Mouse (Mus musculus) spleen, adult 2 months (tissue): Measurements from ENCODE around the gene Zbtb48. TPM values are rescaled to one million over a fixed set of nuclear protein-coding genes. Genes with fewer than 3 reads are reported as not detected.

Experiments
- DNase-seq, 2 experiments: peaks; one replicate each; pipeline versions ENCODE4 v3.0.0 to v3.0.0-alpha.2; 2012 to 2021; ENCODE audit warnings: low spot score in 2 of 2, low read depth in 1 of 2
- H3K27ac ChIP-seq: fragments of 200-500 bp; 2 replicates; pipeline ENCODE4 v1.5.1; 2012; ENCODE audit warnings: low read length, inconsistent platforms; ENCODE audit not compliant: insufficient read depth
- H3K27me3 ChIP-seq: fragments of 200-500 bp; 2 replicates; pipeline ENCODE4 v1.6.1; 2012; ENCODE audit warnings: mild to moderate bottlenecking, moderate library complexity, low read length, inconsistent platforms; ENCODE audit not compliant: control insufficient read depth, insufficient read depth
- H3K36me3 ChIP-seq: fragments of 200-500 bp; 2 replicates; pipeline ENCODE4 v1.6.1; 2012; ENCODE audit warnings: mild to moderate bottlenecking, low read length, inconsistent platforms; ENCODE audit not compliant: control insufficient read depth, insufficient read depth
- H3K4me1 ChIP-seq: fragments of 200-500 bp; 2 replicates; pipeline ENCODE4 v1.6.1; 2011; ENCODE audit warnings: inconsistent platforms; ENCODE audit not compliant: control insufficient read depth, insufficient read depth, insufficient read length
- H3K4me3 ChIP-seq: fragments of 200-500 bp; 2 replicates; pipeline ENCODE4 v1.5.1; 2011; ENCODE audit warnings: mild to moderate bottlenecking, inconsistent platforms; ENCODE audit not compliant: insufficient read depth, insufficient read length; ENCODE audit errors: extremely low read depth
- CTCF ChIP-seq: fragments of 200-500 bp; IDR thresholded peaks from 2 replicates; pipeline ENCODE4 v1.5.1; 2011; ENCODE audit warnings: mild to moderate bottlenecking, inconsistent platforms; ENCODE audit not compliant: insufficient read depth, insufficient read length, insufficient replicate concordance; ENCODE audit errors: extremely low read depth
- POLR2A ChIP-seq: fragments of 200-500 bp; IDR thresholded peaks from 2 replicates; pipeline ENCODE4 v1.6.1; 2011; ENCODE audit warnings: low read depth, low read length, inconsistent platforms
- WGBS: fragments of 180-500 bp; shearing (Covaris S2); methylation state at CpG from one replicate; pipeline ENCODE4 v1.1.7; 2018; 5-methylcytosine and 5-hydroxymethylcytosine counted together
- polyA plus RNA-seq: library from polyadenylated mRNA; depleted of rRNA; stranded (reverse); fragments of >200 nt; gene quantifications from 2 replicates; pipeline ENCODE4 v1.2.3, GENCODE M21; 2012

The Zbtb48 gene
- polyA plus RNA-seq, 1 experiment: 21.3 TPM

- no peaks in the 10 kb centered on the region for H3K4me1 ChIP-seq
- no peaks in the 10 kb centered on the region for H3K36me3 ChIP-seq
- no peak for DNase-seq
- H3K4me3 ChIP-seq: no peak overlapping the region
- WGBS: 84% methylated on average over 3 of the region's 3 CpGs
- H3K27ac ChIP-seq: no peak overlapping the region
- 0 out of 2 replicates have a peak, but pooled peaks cover 1% of the 10 kb centered on the region for H3K27me3 ChIP-seq
- TF ChIP-seq CTCF (no peak), POLR2A (no peak)
Observed at GRCm38 (mm10) chr4:152069245-152069644, 41.8 kb upstream of the Zbtb48 start.

DNA sequence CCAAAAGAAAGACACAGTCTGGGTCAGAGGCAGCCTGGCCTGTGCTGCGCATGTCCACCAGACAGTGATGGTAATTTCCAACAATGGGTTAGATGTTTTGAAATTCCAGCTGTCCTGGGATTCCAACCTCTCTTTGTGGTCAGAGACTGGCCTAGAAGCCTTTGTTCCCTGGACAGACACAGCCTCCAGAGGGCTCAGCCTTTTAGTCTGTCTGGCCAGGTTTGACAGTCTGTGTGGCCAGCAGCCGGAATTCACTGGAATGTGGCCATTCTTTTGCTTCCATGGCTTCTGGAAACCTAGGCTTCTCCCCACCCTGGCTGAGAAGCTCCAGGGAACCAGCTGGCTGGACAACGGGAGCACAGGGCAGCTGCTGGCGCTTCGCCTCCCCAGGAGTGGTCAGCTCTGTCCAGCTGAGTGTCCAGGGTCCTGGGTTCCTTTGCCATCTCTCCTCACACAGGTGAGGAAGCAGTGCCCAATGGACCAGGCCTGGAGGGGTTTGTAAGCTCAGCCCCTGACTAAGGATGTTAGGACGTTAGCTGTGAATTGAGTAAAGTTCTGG, 40.8 kb upstream of the Zbtb48 start:
- no peak overlapping the region for H3K4me3 ChIP-seq
- 94% methylated on average over 6 of the region's 6 CpGs for WGBS
- no peak for DNase-seq
- TF ChIP-seq POLR2A: no peak
- no peak for TF ChIP-seq CTCF
- 0 out of 2 replicates have a peak, but pooled peaks cover 1% of the 10 kb centered on the region for H3K27me3 ChIP-seq
- no peaks in the 10 kb centered on the region for H3K4me1 ChIP-seq
- H3K27ac ChIP-seq: no peak overlapping the region
- no peaks in the 10 kb centered on the region for H3K36me3 ChIP-seq

DNA sequence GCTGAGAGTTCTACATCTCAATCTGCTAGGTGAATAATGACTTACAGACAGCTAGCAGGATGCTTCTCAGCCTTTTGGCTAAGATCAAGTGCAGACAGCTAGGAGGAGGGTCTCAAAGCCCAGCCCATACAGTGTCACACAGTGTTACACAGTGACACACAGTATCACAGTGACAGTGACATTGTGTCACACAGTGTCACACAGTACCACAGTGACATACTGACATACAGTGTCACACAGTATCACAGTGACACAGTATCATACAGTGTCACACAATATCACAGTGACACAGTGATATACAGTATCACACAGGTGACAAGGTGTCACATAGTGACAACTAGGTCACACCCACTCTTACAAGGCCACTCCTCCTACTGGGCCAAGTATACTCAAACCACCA, 39.8 kb upstream of the Zbtb48 start:
- no peak for DNase-seq
- Histone ChIP-seq H3K27ac (no peak overlapping the region), H3K4me3 (no peak overlapping the region), H3K36me3 (no peaks in the 10 kb centered on the region), H3K4me1 (no peaks in the 10 kb centered on the region), H3K27me3 (no peaks in the 10 kb centered on the region)
- TF ChIP-seq POLR2A (no peak), CTCF (no peak)

DNA sequence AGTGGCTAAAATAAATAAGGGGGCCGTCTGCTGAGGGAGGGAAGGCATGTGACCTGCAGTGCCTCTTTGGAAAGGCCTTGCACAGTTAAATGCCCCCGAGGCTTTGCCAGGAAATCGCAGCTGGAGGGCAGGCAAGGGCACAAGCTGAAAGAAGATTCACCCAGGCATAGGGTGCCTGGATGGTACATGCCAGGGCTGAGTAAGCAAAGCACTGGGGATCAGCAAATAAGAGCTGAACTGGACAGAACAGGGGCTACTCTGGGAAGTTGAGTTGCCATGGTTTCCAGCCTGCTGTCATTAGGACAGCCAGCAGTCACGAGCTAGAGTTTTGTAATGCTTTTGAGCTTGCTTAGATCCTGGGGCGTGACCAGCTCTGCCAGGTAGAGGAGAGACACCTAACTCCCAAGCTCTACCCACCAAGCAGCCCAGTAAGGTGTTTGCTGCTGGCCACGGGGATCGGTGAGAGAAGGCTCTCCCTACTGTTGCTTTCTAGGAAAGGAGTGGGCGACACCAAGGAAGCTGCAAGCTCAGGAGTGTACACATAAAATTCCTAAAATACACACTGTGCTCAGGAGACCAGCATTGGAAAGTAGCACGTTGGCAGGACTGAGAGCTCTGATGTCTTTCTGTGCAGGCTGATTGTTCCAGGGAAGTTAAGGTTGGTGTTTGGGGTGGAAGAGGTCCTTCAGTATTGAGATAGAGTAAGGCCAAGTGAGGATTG, 35.1 kb upstream of the Zbtb48 start:
- Histone ChIP-seq H3K4me1 (no peaks in the 10 kb centered on the region), H3K27me3 (no peaks in the 10 kb centered on the region), H3K27ac (no peak overlapping the region), H3K4me3 (no peak overlapping the region), H3K36me3 (peaks cover 19% of the 10 kb centered on the region)
- 80% methylated on average over 9 of the region's 9 CpGs for WGBS
- TF ChIP-seq CTCF (no peak), POLR2A (no peak)
- no peak for DNase-seq

DNA sequence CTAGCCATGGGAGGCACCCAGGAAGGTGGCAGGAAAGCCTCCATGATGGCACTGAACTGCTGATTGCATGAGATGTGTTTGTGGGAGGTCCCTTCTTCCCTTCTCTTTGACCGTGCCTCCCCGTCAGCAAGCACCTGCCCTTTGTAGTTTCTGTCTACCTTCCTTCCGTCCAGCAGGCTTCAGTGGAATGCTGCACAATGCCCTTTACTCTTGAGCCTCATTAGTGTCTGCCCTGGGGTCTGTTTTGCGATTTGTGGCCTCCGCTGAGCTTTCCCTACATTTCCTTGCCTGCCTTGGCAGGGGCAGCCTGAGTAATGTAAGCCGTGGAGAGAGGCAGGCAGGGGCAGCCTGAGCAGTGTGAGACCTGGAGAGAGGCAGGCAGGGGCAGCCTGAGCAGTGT, 17.1 kb upstream of the Zbtb48 start:
- no peak overlapping the region for H3K4me3 ChIP-seq
- no peaks in the 10 kb centered on the region for H3K27me3 ChIP-seq
- 90% methylated on average over 6 of the region's 6 CpGs for WGBS
- H3K27ac ChIP-seq: no peak overlapping the region
- peaks cover 29% of the 10 kb centered on the region for H3K36me3 ChIP-seq
- no peak for DNase-seq
- TF ChIP-seq POLR2A: no peak
- TF ChIP-seq CTCF: no peak
- peaks cover 6% of the 10 kb centered on the region; the same call in 1 of the 2 replicates for H3K4me1 ChIP-seq

- Histone ChIP-seq H3K36me3 (peaks cover 26% of the 10 kb centered on the region), H3K27me3 (no peaks in the 10 kb centered on the region), H3K4me1 (peaks cover 6% of the 10 kb centered on the region; the same call in 1 of the 2 replicates), H3K4me3 (no peak overlapping the region), H3K27ac (no peak overlapping the region)
- 87% methylated on average over 3 of the region's 3 CpGs for WGBS
- no peak for DNase-seq
- TF ChIP-seq CTCF: no peak
- no peak for TF ChIP-seq POLR2A
Observed at GRCm38 (mm10) chr4:152043171-152043570, 15.7 kb upstream of the Zbtb48 start.

DNA sequence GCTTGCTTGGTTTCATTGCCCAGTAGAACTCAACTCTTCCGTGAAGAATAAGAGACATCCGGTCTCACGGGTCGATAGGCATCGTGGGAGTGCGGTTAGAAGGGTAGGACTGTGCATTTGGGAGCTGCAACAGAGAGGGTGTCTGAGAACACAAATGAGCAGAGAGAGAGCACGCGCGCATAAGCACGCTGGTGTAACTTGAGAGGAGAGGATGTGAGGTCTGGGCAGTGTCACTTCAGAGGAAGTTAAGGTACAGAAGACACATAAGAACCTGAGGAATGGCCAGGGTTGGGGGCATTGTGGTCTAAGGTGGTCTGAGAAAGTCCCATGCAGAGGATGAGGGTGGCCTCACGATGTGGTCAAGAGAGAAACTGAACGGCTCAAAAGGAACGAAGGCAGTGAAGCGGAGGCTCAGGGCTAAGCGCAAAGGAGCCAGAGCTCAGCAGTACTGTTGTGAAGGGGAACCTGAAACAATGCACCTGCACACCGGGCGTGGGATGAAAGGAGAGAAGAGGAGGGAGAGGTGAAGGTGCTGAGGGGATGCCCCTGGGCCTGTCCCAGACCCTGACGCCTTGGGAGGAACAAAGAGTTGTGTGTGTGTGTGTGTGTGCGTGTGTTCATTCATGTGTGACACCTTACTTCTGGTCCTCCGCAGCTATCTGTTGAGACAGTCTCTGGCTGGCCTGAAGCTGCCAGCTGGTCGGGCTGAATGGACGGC, 14.6 kb upstream of the Zbtb48 start:
- Histone ChIP-seq H3K4me1 (peaks cover 6% of the 10 kb centered on the region; the same call in 1 of the 2 replicates), H3K27me3 (no peaks in the 10 kb centered on the region), H3K36me3 (peaks cover 19% of the 10 kb centered on the region), H3K27ac (no peak overlapping the region; the same call in 1 of the 2 replicates), H3K4me3 (no peak overlapping the region)
- DNase-seq: peak in 1 of 2 experiments; percentile 34
- 74% methylated on average over 22 of the region's 22 CpGs for WGBS
- no peak for TF ChIP-seq POLR2A
- TF ChIP-seq CTCF: no peak
